Mouse (Mus musculus) mature B cell (primary cell): Measurements from ENCODE around the gene Ldb3.

Experiments
- in situ Hi-C: fragments of 300-500 bp; cut with MboI; formaldehyde crosslinking; loops from 2 replicates; pipeline ENCODE4 v1.14.3; 2019

The Ldb3 gene

GRCm38 (mm10) chr14:34588498-34588897 is at the start of gene Ldb3:
TSS of gene Ldb3 (minus strand) at chr14:34588682.
- in situ Hi-C loops = no loop called here

GRCm38 (mm10) chr14:34635721-34636120 is 47.2 kb upstream of the Ldb3 start:
- in situ Hi-C loops = no loop called here

GRCm38 (mm10) chr14:34635192-34635591 is 46.7 kb upstream of the Ldb3 start:
- in situ Hi-C loops = no loop called here

- in situ Hi-C loops = no loop called here
Measured at GRCm38 (mm10) chr14:34632722-34633448, 44.4 kb upstream of the Ldb3 start.

- in situ Hi-C loops = no loop called here
Measured at GRCm38 (mm10) chr14:34626824-34627223, 38.3 kb upstream of the Ldb3 start.

GRCm38 (mm10) chr14:34623531-34624210 is 35.2 kb upstream of the Ldb3 start:
- in situ Hi-C loops = no loop called here

GRCm38 (mm10) chr14:34623074-34623473 is 34.6 kb upstream of the Ldb3 start:
- in situ Hi-C loops = no loop called here

- in situ Hi-C loops = no loop called here
Measured at GRCm38 (mm10) chr14:34620611-34621376, 32.3 kb upstream of the Ldb3 start.

GRCm38 (mm10) chr14:34618808-34619207 is 30.3 kb upstream of the Ldb3 start:
- in situ Hi-C loops = loop anchor here (10.0 kb wide), 1 partner anchor 156 kb away; no protein-coding TSS in a partner anchor

GRCm38 (mm10) chr14:34616821-34617220 is 28.3 kb upstream of the Ldb3 start:
- in situ Hi-C loops = loop anchor here (10.0 kb wide), 1 partner anchor 158 kb away; no protein-coding TSS in a partner anchor

GRCm38 (mm10) chr14:34615625-34616024 is 27.1 kb upstream of the Ldb3 start:
- in situ Hi-C loops = loop anchor here (10.0 kb wide), 1 partner anchor 159 kb away; no protein-coding TSS in a partner anchor

GRCm38 (mm10) chr14:34615082-34615481 is 26.6 kb upstream of the Ldb3 start:
- in situ Hi-C loops = loop anchor here (10.0 kb wide), 1 partner anchor 160 kb away; no protein-coding TSS in a partner anchor

- in situ Hi-C loops = loop anchor here (10.0 kb wide), 1 partner anchor 160 kb away; no protein-coding TSS in a partner anchor
Measured at GRCm38 (mm10) chr14:34614551-34614950, 26.1 kb upstream of the Ldb3 start.

- in situ Hi-C loops = loop anchor here (10.0 kb wide), 1 partner anchor 161 kb away; no protein-coding TSS in a partner anchor
Measured at GRCm38 (mm10) chr14:34613523-34613922, 25.0 kb upstream of the Ldb3 start.

GRCm38 (mm10) chr14:34612222-34612621 is 23.7 kb upstream of the Ldb3 start:
- in situ Hi-C loops = loop anchor here (10.0 kb wide), 1 partner anchor 163 kb away; no protein-coding TSS in a partner anchor

- in situ Hi-C loops = loop anchor here (10.0 kb wide), 1 partner anchor 163 kb away; no protein-coding TSS in a partner anchor
Measured at GRCm38 (mm10) chr14:34611591-34611990, 23.1 kb upstream of the Ldb3 start.

- in situ Hi-C loops = no loop called here
Measured at GRCm38 (mm10) chr14:34601910-34602309, 13.4 kb upstream of the Ldb3 start.

GRCm38 (mm10) chr14:34599941-34600340 is 11.5 kb upstream of the Ldb3 start, which contains the start of gene Opn4:
TSS of gene Opn4 (minus strand) at chr14:34600142.
- in situ Hi-C loops = no loop called here

GRCm38 (mm10) chr14:34595596-34596255 is 7.2 kb upstream of the Ldb3 start:
- in situ Hi-C loops = no loop called here

- in situ Hi-C loops = no loop called here
Measured at GRCm38 (mm10) chr14:34591741-34592535, 3.5 kb upstream of the Ldb3 start.
